Comparison of ENCODE assay signal across 8 mouse cellular contexts in the genomic region with DNA sequence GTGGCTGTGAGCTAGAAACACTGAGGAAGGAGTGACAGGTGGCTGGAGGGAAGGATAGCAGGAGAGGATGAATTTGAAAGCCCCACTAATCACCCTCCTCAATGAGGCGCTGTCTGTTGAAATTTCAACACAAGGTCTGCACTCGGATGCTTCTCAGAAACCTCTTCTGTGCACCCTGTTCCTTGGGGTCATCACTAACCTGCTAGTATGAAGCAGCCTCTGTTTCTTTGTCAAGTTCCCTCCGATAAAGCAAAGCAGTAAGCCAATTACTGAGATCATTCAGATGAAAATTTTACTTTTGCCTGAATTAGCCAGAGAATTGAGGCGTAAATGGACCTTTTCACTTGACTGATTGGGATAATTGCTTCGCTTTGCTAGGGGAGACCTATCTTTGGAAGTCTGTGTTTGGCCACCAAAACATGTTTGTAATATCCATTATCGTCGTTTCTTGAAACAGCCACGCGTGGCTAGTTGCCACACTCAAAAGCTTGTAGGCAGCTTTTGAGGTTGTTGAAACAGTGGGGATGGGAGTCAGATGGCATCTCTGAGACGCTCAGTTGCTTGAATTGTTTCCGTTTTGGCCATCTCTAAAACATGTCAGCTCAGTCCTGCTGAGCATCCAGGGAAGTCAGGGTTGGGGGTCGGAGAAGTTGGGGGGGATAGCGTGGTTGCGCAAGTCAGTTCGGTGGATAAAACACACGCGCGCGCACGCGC.
A peak's percentile ranks its signal among the peaks of the same experiment; 100 is the strongest.
DNase-seq lines count a peak whose midpoint lies in the region; ATAC-seq and TF ChIP-seq lines count a peak whose summit lies in the region.
"Had no signal": no experiment of that assay in that cellular context is flagged by ENCODE, and none has a peak within 500 bp of the region (broad histone marks: within the 10 kb centered on the region; RNA-seq: fewer than 3 reads in every experiment).

No protein-coding gene starts in this region.

- H3K9me3 ChIP-seq in ES-Bruce4 (replicated peaks; ENCODE audit: control insufficient read depth, insufficient read depth, low read length, poor library complexity, severe bottlenecking): no peaks in the 10 kb centered on the region
- H3K9me3 ChIP-seq in forebrain, embryonic 16.5 days (ENCODE audit: control insufficient read depth, low read length): no peaks in the 10 kb centered on the region
- H3K9me3 ChIP-seq in midbrain, embryonic 12.5 days: no peaks in the 10 kb centered on the region
- no peaks in the 10 kb centered on the region for H3K9me3 ChIP-seq in intestine, embryonic 16.5 days (ENCODE audit: control insufficient read depth, low read length)

- DNase-seq in Patski (ENCODE audit: low read depth, low spot score): peak; percentile 2
- no peak for DNase-seq in right cerebral cortex, postnatal 10 days (ENCODE audit: low spot score in 2 of 2)
- no peak for DNase-seq in thymus, adult 2 months

- H3K4me1 ChIP-seq in ES-Bruce4 (ENCODE audit: control insufficient read depth, insufficient read depth, low read length): no peaks in the 10 kb centered on the region
- peaks cover 15% of the 10 kb centered on the region for H3K4me1 ChIP-seq in forebrain, embryonic 16.5 days (replicated peaks; ENCODE audit: control insufficient read depth, insufficient read depth, low read length)
- H3K4me1 ChIP-seq in midbrain, embryonic 12.5 days: peaks cover 26% of the 10 kb centered on the region
- no peaks in the 10 kb centered on the region for H3K4me1 ChIP-seq in intestine, embryonic 16.5 days (ENCODE audit: control insufficient read depth, insufficient read depth, low read length)
- no peaks in the 10 kb centered on the region for H3K4me1 ChIP-seq in thymus, adult 2 months (replicated peaks; ENCODE audit: control insufficient read depth, insufficient read depth, low read length)

- H3K4me2 ChIP-seq in forebrain, embryonic 16.5 days (ENCODE audit: low read length): peak overlapping the region; percentile 54
- H3K4me2 ChIP-seq in midbrain, embryonic 12.5 days (replicated peaks): no peak overlapping the region; the same call in 1 of the 2 replicates
- no peak overlapping the region for H3K4me2 ChIP-seq in intestine, embryonic 16.5 days (ENCODE audit: low read depth, low read length)

- H3K27ac ChIP-seq in ES-Bruce4 (ENCODE audit: insufficient read depth, low read length): no peak overlapping the region
- peak overlapping the region; percentile 80 for H3K27ac ChIP-seq in forebrain, embryonic 16.5 days (ENCODE audit: low read length)
- H3K27ac ChIP-seq in midbrain, embryonic 12.5 days (replicated peaks): peak overlapping the region; percentile 70
- H3K27ac ChIP-seq in intestine, embryonic 16.5 days (ENCODE audit: low read length): no peak overlapping the region
- H3K27ac ChIP-seq in thymus, adult 2 months (ENCODE audit: control insufficient read depth, insufficient read depth, low read length): no peak overlapping the region

- no peaks in the 10 kb centered on the region for H3K36me3 ChIP-seq in ES-Bruce4 (ENCODE audit: control insufficient read depth, insufficient read depth, low read length, poor library complexity, severe bottlenecking)
- no peaks in the 10 kb centered on the region for H3K36me3 ChIP-seq in forebrain, embryonic 16.5 days (ENCODE audit: control insufficient read depth, insufficient read depth)
- no peaks in the 10 kb centered on the region for H3K36me3 ChIP-seq in midbrain, embryonic 12.5 days
- no peaks in the 10 kb centered on the region for H3K36me3 ChIP-seq in intestine, embryonic 16.5 days (ENCODE audit: control insufficient read depth, insufficient read depth, low read length)
- H3K36me3 ChIP-seq in thymus, adult 2 months (ENCODE audit: control insufficient read depth, insufficient read depth, low read length): no peaks in the 10 kb centered on the region
- H3K36me3 ChIP-seq: G1E had no signal

- ATAC-seq in Patski: no peak
- peak; percentile 59 for ATAC-seq in forebrain, embryonic 16.5 days
- ATAC-seq in midbrain, embryonic 12.5 days (ENCODE audit: low FRiP score, low read depth): no peak
- no peak for ATAC-seq in intestine, embryonic 16.5 days

- in situ Hi-C loops in Patski (cut with MboI; ENCODE audit: low pct_unique_long_range_greater_than_20kb): no loop called here

- no peaks in the 10 kb centered on the region for H3K27me3 ChIP-seq in ES-Bruce4 (ENCODE audit: control insufficient read depth, insufficient read depth, low read length, poor library complexity, severe bottlenecking)
- H3K27me3 ChIP-seq in Patski: peaks cover 2% of the 10 kb centered on the region
- H3K27me3 ChIP-seq in forebrain, embryonic 16.5 days (replicated peaks; ENCODE audit: control insufficient read depth, insufficient read depth, low read length): 0 out of 2 replicates have a peak, but pooled peaks cover 3% of the 10 kb centered on the region
- H3K27me3 ChIP-seq in midbrain, embryonic 12.5 days: 0 out of 2 replicates have a peak, but pooled peaks cover 3% of the 10 kb centered on the region
- no peaks in the 10 kb centered on the region for H3K27me3 ChIP-seq in intestine, embryonic 16.5 days (replicated peaks; ENCODE audit: control insufficient read depth, insufficient read depth, low read length)
- no peaks in the 10 kb centered on the region for H3K27me3 ChIP-seq in thymus, adult 2 months (ENCODE audit: control insufficient read depth, insufficient read depth, low read length)

- POLR2A ChIA-PET in Patski (lab: Charles Lee): interaction anchor here (0.6 kb wide), 1 partner anchor 286 kb away, joined by 4 read pairs; no protein-coding TSS in a partner anchor

- 19% methylated on average over 21 of the region's 21 CpGs for WGBS in forebrain, embryonic 16.5 days
- WGBS in midbrain, embryonic 12.5 days: 65% methylated on average over 21 of the region's 21 CpGs
- WGBS in intestine, embryonic 16.5 days: 88% methylated on average over 21 of the region's 21 CpGs
- 95% methylated on average over 21 of the region's 21 CpGs for WGBS in thymus, adult 2 months

- H3K9ac ChIP-seq in ES-Bruce4 (ENCODE audit: low read depth, poor library complexity, severe bottlenecking): no peak overlapping the region
- H3K9ac ChIP-seq in forebrain, embryonic 16.5 days (replicated peaks; ENCODE audit: low read depth, low read length): peak overlapping the region; percentile 32; the same call in 1 of the 2 replicates
- H3K9ac ChIP-seq in midbrain, embryonic 12.5 days (replicated peaks): no peak overlapping the region
- no peak overlapping the region for H3K9ac ChIP-seq in intestine, embryonic 16.5 days (ENCODE audit: low read depth, low read length)

- CTCF ChIA-PET in Patski (lab: Charles Lee): no interaction called here

- H3K4me3 ChIP-seq in ES-Bruce4 (ENCODE audit: low read depth, low read length): peak overlapping the region; percentile 1; the same call in 1 of the 2 replicates
- peak overlapping the region; percentile 34 for H3K4me3 ChIP-seq in forebrain, embryonic 16.5 days (replicated peaks; ENCODE audit: low read length)
- no peak overlapping the region for H3K4me3 ChIP-seq in midbrain, embryonic 12.5 days
- no peak overlapping the region for H3K4me3 ChIP-seq in intestine, embryonic 16.5 days (ENCODE audit: low read length)
- no peak overlapping the region for H3K4me3 ChIP-seq in thymus, adult 2 months (ENCODE audit: control insufficient read depth, insufficient read depth, low read length)

- no peak for TF ChIP-seq POLR2A in ES-Bruce4 (IDR thresholded peaks at IDR 0.05; ENCODE audit: insufficient read depth, low read length)
- TF ChIP-seq POLR2A in thymus, adult 2 months (IDR thresholded peaks at IDR 0.05; ENCODE audit: control insufficient read depth, extremely low read depth, insufficient read depth, low read length, poor library complexity): no peak

- TF ChIP-seq EP300 in ES-Bruce4 (IDR thresholded peaks at IDR 0.05; ENCODE audit: insufficient read depth, low read depth, low read length): no peak

- TF ChIP-seq CTCF in ES-Bruce4 (IDR thresholded peaks at IDR 0.05; ENCODE audit: low read depth, low read length) (no peak), Patski (IDR thresholded peaks at IDR 0.05) (no peak)
- no peak for TF ChIP-seq CTCF in thymus, adult 2 months (IDR thresholded peaks at IDR 0.05; ENCODE audit: borderline replicate concordance, control insufficient read depth, extremely low read depth, insufficient read depth, low read length, poor library complexity)

Comparison
In these comparisons a context has a peak if more than half of its experiments do, and no peak if none do; other contexts are left out.
1. H3K27ac ChIP-seq: peak in forebrain, embryonic 16.5 days (single experiment) and midbrain, embryonic 12.5 days (single experiment); none in ES-Bruce4 (single experiment), intestine, embryonic 16.5 days (single experiment) and thymus, adult 2 months (single experiment).
2. H3K4me3 ChIP-seq: peak in ES-Bruce4 (single experiment) and forebrain, embryonic 16.5 days (single experiment); none in midbrain, embryonic 12.5 days (single experiment), intestine, embryonic 16.5 days (single experiment) and thymus, adult 2 months (single experiment).